Mouse (Mus musculus) cerebellum, postnatal 36 days (tissue): ENCODE measurements at regions not wholly inside any gene's neighbourhood (a gene's known extent, or its start where the extent isn't known, plus 50 kb on each side); places are given as distances from the start of the nearest gene placed in this dataset.

Experiments
- DNase-seq, 2 experiments: peaks; one replicate each; pipeline ENCODE4 v3.0.0; 2021 to 2022; ENCODE audit warnings: mixed read lengths in 2 of 2

DNA sequence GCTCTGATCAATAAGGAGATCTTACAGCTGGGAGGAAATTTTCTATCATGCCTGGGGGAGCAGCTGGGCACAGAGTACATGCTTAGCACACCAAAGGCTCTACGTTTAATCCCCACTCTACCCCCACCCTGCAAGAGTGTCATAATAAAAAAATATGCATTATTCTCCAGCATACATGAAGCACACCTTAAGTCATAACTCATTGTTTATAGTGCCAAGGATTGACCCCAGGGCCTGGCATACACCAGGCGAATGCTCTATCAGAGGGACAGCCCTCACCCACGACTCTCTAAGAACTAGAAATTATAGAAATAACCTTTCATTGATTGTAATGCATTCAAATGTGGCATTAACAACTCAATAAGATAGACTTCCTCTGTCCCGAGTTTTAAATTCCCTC, 59.4 kb upstream of the Ppp2r5c start:
- DNase-seq, result no peak

DNA sequence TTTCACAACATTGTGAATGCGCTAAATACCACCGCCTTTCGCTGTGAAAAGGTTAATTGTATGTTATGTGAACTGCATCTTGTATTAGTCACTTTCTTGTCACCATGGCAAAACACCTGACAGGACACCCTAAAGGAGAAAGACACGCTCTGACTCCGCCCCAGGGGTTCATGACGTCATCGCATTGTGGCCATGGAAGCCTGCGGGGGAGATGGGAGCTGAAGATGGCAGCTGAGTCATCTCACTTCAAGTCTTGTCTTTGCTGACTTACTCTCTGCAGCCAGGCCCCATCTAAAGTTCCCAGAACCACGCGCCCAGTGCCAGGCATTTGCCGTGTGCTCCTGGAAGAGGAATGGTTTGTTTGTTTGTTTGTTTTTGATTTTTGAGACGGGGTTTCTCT, 57.5 kb upstream of the Ppp2r5c start:
- no peak for DNase-seq

DNA sequence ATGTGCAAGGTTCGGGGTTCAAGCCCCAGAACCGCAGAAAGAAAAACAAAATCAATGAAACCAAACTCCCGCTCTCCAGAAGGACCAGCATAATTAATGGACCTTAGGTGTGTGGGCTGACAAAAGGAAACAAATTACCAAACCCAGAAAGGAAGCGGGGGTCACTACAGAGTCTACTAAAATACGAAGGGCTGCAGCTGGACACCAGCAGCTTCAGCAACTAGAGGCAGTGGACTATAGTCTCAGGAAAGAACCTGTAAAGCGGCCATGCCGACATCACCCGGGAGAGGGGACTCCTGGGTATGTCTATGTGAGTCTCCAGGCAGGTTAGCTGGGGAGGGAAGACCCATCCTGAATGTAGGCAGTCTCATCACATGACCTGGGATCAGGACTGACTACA, 55.5 kb upstream of the Ppp2r5c start:
- no peak for DNase-seq

DNA sequence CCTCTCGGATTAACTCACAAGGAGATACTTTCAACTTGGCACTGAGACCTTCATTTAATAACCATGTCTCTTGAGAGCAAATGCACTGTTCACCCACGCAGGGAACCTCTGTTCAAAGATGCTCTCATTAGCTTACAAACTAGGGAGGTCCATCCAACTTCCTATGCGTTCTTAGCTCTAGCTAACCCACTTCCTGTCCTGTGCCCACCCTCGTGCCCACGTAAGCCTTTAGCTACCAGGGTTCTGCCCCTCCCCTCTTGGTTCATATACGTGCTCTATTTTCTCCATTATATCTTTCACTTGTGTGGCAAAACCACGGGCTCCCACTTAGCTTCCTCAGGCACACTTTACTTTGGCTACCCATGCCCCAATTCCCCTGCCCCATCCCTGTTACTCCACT, 53.4 kb upstream of the Ppp2r5c start:
- no peak for DNase-seq
